Mouse (Mus musculus) CH12.LX (cell line): ENCODE results near the gene Sorcs3. TPM values are rescaled to one million over a fixed set of nuclear protein-coding genes. Genes with fewer than 3 reads are reported as not detected.
A peak's percentile ranks its signal among the peaks of the same experiment; 100 is the strongest.

Experiments used
- DNase-seq: peaks from one replicate; pipeline ENCODE4 v3.0.0-alpha.2; 2013; ENCODE audit errors: extremely low read depth
- H3K27ac ChIP-seq: 2 replicates; pipeline ENCODE4 v1.5.1; 2012; ENCODE audit warnings: low read depth, mild to moderate bottlenecking, control low read depth, moderate library complexity; ENCODE audit not compliant: insufficient read depth
- H3K27me3 ChIP-seq: replicated peaks from 2 replicates; pipeline ENCODE3; 2012; ENCODE audit warnings: inconsistent platforms
- H3K36me3 ChIP-seq, 2 experiments: replicated peaks in 1 of 2; 2 replicates each; pipeline versions ENCODE3 to v1.6.1; 2012; ENCODE audit warnings: inconsistent platforms in 1 of 2, low read length in 1 of 2, mild to moderate bottlenecking in 1 of 2, mixed read lengths in 1 of 2, moderate library complexity in 1 of 2; ENCODE audit not compliant: control insufficient read depth in 1 of 2, insufficient read depth in 1 of 2
- H3K4me1 ChIP-seq, 2 experiments: 2 replicates each; pipeline ENCODE4 v1.6.1; 2012; ENCODE audit warnings: inconsistent platforms in 1 of 2, moderate library complexity in 1 of 2; ENCODE audit not compliant: insufficient read depth in 2 of 2, control insufficient read depth in 1 of 2
- H3K4me2 ChIP-seq: 2 replicates; pipeline ENCODE4 v1.6.1; 2012; ENCODE audit warnings: low read depth, mild to moderate bottlenecking, control low read depth; ENCODE audit not compliant: poor library complexity, insufficient read depth, severe bottlenecking
- H3K4me3 ChIP-seq, 3 experiments: fragments of 150-350 bp in 1 of 3; sonication (generic) in 1 of 3; replicated peaks in 1 of 3; 2 replicates each; pipeline versions ENCODE3 to v1.5.1; 2011 to 2012; ENCODE audit warnings: low read depth in 2 of 3, low read length in 2 of 3, mild to moderate bottlenecking in 2 of 3, moderate library complexity in 2 of 3, control low read depth in 1 of 3, improper control_type of control experiment in 1 of 3, inconsistent platforms in 1 of 3, mixed read lengths in 1 of 3; ENCODE audit not compliant: poor library complexity in 1 of 3
- H3K79me2 ChIP-seq: replicated peaks from 2 replicates; pipeline ENCODE4 v1.6.1; 2012; ENCODE audit warnings: mild to moderate bottlenecking, moderate library complexity; ENCODE audit not compliant: control insufficient read depth, poor library complexity, insufficient read depth, severe bottlenecking; ENCODE audit errors: extremely low read depth
- H3K9ac ChIP-seq: 2 replicates; pipeline ENCODE4 v1.6.1; 2012; ENCODE audit warnings: low read depth, mild to moderate bottlenecking, control low read depth, moderate library complexity; ENCODE audit not compliant: insufficient read depth
- H3K9me3 ChIP-seq: replicated peaks from 2 replicates; pipeline ENCODE3; 2012; ENCODE audit warnings: low read length, inconsistent platforms, mixed read lengths
- CTCF ChIP-seq, 2 experiments: IDR thresholded peaks in 1 of 2; conservative IDR thresholded peaks in 1 of 2; 2 replicates each; pipeline ENCODE4 v1.5.1; 2011 to 2012; ENCODE audit warnings: low read depth in 2 of 2, low read length in 2 of 2, improper control_type of control experiment in 1 of 2, inconsistent platforms in 1 of 2, mild to moderate bottlenecking in 1 of 2, moderate library complexity in 1 of 2
- E2F4 ChIP-seq: IDR thresholded peaks from 2 replicates; pipeline ENCODE4 v1.6.1; 2011; ENCODE audit warnings: low read depth, low read length, improper control_type of control experiment; ENCODE audit not compliant: insufficient replicate concordance
- ELF1 ChIP-seq: IDR thresholded peaks from 2 replicates; pipeline ENCODE4 v1.6.1; 2014; ENCODE audit warnings: low read depth, mild to moderate bottlenecking, inconsistent platforms, low read length, improper control_type of control experiment
- GABPA ChIP-seq: IDR thresholded peaks from 2 replicates; pipeline ENCODE4 v1.6.1; 2012; ENCODE audit warnings: low read depth, low read length, improper control_type of control experiment, inconsistent platforms; ENCODE audit not compliant: insufficient replicate concordance
- HCFC1 ChIP-seq: IDR thresholded peaks from 2 replicates; pipeline ENCODE4 v1.6.1; 2012; ENCODE audit warnings: low read depth, mild to moderate bottlenecking, inconsistent platforms, low read length, improper control_type of control experiment
- JUND ChIP-seq: conservative IDR thresholded peaks from 2 replicates; pipeline ENCODE4 v1.6.1; 2011; ENCODE audit warnings: low read depth, low read length, improper control_type of control experiment
- KAT2A ChIP-seq: IDR thresholded peaks from 2 replicates; pipeline ENCODE4 v1.6.1; 2012; ENCODE audit warnings: low read length, improper control_type of control experiment, inconsistent platforms; ENCODE audit not compliant: insufficient replicate concordance
- MAFK ChIP-seq: IDR thresholded peaks from 2 replicates; pipeline ENCODE4 v1.6.1; 2011; ENCODE audit warnings: low read length, improper control_type of control experiment; ENCODE audit not compliant: insufficient replicate concordance
- MAX ChIP-seq: IDR thresholded peaks from 2 replicates; pipeline ENCODE4 v1.6.1; 2011; ENCODE audit warnings: low read length, improper control_type of control experiment
- NELFE ChIP-seq: IDR thresholded peaks from 2 replicates; pipeline ENCODE4 v1.6.1; 2011; ENCODE audit warnings: low read depth, low read length, improper control_type of control experiment
- NRF1 ChIP-seq: IDR thresholded peaks from 2 replicates; pipeline ENCODE4 v1.6.1; 2014; ENCODE audit warnings: low read depth, mild to moderate bottlenecking, inconsistent platforms, low read length, improper control_type of control experiment, moderate library complexity
- PAX5 ChIP-seq: IDR thresholded peaks from 2 replicates; pipeline ENCODE4 v1.6.1; 2012; ENCODE audit warnings: low read length, inconsistent platforms, mixed read lengths
- POLR2A ChIP-seq: IDR thresholded peaks from 2 replicates; pipeline ENCODE4 v1.6.1; 2011; ENCODE audit warnings: low read depth, mild to moderate bottlenecking, improper control_type of control experiment, low read length
- POLR2AphosphoS2 ChIP-seq: IDR thresholded peaks from 2 replicates; pipeline ENCODE4 v1.6.1; 2011; ENCODE audit warnings: low read depth, low read length, improper control_type of control experiment
- RAD21 ChIP-seq: IDR thresholded peaks from 2 replicates; pipeline ENCODE4 v1.6.1; 2011; ENCODE audit warnings: low read depth, mild to moderate bottlenecking, low read length, improper control_type of control experiment, moderate library complexity
- SIN3A ChIP-seq: IDR thresholded peaks from 2 replicates; pipeline ENCODE4 v1.6.1; 2012; ENCODE audit warnings: low read length, improper control_type of control experiment, inconsistent platforms
- TBP ChIP-seq: conservative IDR thresholded peaks from 2 replicates; pipeline ENCODE4 v1.6.1; 2011; ENCODE audit warnings: low read depth, low read length, improper control_type of control experiment
- TCF12 ChIP-seq: IDR thresholded peaks from 2 replicates; pipeline ENCODE4 v1.6.1; 2014; ENCODE audit warnings: low read depth, mild to moderate bottlenecking, inconsistent platforms, low read length, improper control_type of control experiment
- USF1 ChIP-seq: IDR thresholded peaks from 2 replicates; pipeline ENCODE4 v1.6.1; 2014; ENCODE audit warnings: low read depth, mild to moderate bottlenecking, inconsistent platforms, low read length, improper control_type of control experiment
- USF2 ChIP-seq: conservative IDR thresholded peaks from 2 replicates; pipeline ENCODE4 v1.6.1; 2011; ENCODE audit warnings: low read depth, low read length, improper control_type of control experiment
- ZC3H11A ChIP-seq: IDR thresholded peaks from 2 replicates; pipeline ENCODE4 v1.6.1; 2012; ENCODE audit warnings: low read depth, mild to moderate bottlenecking, inconsistent platforms, low read length, improper control_type of control experiment
- ZKSCAN1 ChIP-seq: IDR thresholded peaks from 2 replicates; pipeline ENCODE4 v1.6.1; 2012; ENCODE audit warnings: low read depth, inconsistent platforms, low read length, improper control_type of control experiment, borderline replicate concordance
- ZMIZ1 ChIP-seq: IDR thresholded peaks from 2 replicates; pipeline ENCODE4 v1.6.1; 2012; ENCODE audit warnings: low read depth, mild to moderate bottlenecking, inconsistent platforms, low read length, improper control_type of control experiment
- ZNF384 ChIP-seq: IDR thresholded peaks from 2 replicates; pipeline ENCODE4 v1.6.1; 2012; ENCODE audit warnings: low read depth, low read length, improper control_type of control experiment, inconsistent platforms
- dilution Hi-C: fragments of 300-500 bp; cut with MboI; formaldehyde crosslinking; loops from 2 replicates; pipeline ENCODE4 v1.14.3; 2020; ENCODE audit warnings: low sequenced_read_pairs; ENCODE audit not compliant: extremely low pct_unique_long_range_greater_than_20kb, extremely low pct_ligation_motif_present
- in situ Hi-C: fragments of 300-500 bp; cut with MboI; formaldehyde crosslinking; loops from 3 replicates; pipeline ENCODE4 v1.14.3; 2019; ENCODE audit warnings: low sequenced_read_pairs, low pct_ligation_motif_present, low pct_unique_long_range_greater_than_20kb, mixed read lengths
- polyA plus RNA-seq: library from polyadenylated mRNA; unstranded; fragments of >175 nt; gene quantifications from 2 replicates; pipeline ENCODE4 v1.2.1, GENCODE M21; 2012; ENCODE audit warnings: low read depth; ENCODE audit not compliant: insufficient read length
- total RNA-seq, 2 experiments: library from RNA; depleted of rRNA; stranded (reverse); fragments of 300-350 nt in 1 of 2; fragments of >200 nt in 1 of 2; gene quantifications; 2 replicates each; pipeline ENCODE4 v1.2.3; 2012 to 2014

The Sorcs3 gene
- total and polyA plus RNA-seq, 3 experiments: not detected

DNA sequence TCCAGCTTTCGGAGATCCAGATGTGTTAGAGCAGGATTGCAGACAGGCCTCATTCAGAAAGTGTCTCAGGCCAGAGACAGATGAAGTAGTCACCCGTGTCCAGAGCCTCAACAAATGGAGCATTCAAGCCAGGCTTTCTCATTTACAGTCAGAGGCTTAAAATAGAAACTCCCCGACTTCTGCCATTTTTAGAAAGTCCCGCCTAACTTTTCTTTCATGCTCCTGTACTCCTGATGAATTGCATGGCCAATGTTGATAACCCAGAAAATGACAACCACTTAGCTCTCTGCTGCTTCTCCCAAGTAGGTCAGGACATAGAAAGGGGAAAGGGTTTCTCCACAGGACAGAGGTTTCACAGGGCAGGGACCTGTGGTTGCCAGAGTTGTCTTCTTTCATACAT, 261.6 kb downstream of the Sorcs3 start:
- no peak for DNase-seq
- TF ChIP-seq POLR2A: no peak
- no peak for TF ChIP-seq ZC3H11A
- no peak for TF ChIP-seq E2F4
- TF ChIP-seq NELFE: no peak
- no peak for TF ChIP-seq RAD21
- TF ChIP-seq GABPA: no peak
- in situ Hi-C loops: no loop called here

DNA sequence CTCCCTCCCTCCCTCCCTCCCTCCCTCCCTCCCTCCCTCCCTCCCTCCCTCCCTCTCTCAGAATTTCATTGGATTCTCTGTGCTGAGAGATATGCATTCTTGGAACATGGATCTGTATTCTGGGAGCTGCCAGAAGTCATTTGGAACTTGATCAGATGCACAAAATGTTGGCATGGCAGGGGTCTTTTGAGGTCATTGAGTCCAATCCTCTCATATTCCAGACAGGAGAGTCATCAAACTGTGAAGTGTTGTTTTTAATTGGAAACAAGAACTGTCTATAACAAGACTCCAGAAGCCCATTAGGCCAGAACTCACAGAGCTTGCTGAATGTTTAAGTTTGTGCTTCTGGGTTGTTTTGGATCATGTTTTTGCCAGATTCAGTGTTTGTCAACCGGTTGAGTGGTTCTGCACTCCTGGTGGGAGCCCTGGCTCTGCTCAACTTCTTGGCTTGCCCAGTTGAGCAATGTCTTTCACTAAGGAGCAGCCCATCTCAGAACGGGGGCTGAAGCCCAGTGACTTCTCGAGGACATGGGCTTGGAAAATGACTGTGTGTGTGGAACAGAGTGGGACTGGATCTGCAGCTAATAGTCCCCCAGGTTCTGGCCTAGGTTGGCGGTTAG, 264.1 kb downstream of the Sorcs3 start:
- dilution Hi-C loops: no loop called here
- no peaks in the 10 kb centered on the region for H3K27me3 ChIP-seq

More for the DNA sequence above, 261.6 kb downstream of the Sorcs3 start:
- H3K9ac ChIP-seq: no peak overlapping the region
- no peaks in the 10 kb centered on the region for H3K4me1 ChIP-seq
- peaks cover 76% of the 10 kb centered on the region for H3K9me3 ChIP-seq
- no peak overlapping the region for H3K27ac ChIP-seq
- no peaks in the 10 kb centered on the region for H3K79me2 ChIP-seq
- no peaks in the 10 kb centered on the region for H3K27me3 ChIP-seq
- no peak overlapping the region for H3K4me3 ChIP-seq
- no peaks in the 10 kb centered on the region for H3K36me3 ChIP-seq
- dilution Hi-C loops: no loop called here
- no peak overlapping the region for H3K4me2 ChIP-seq

GRCm38 (mm10) chr19:48471927-48472326, 266.1 kb downstream of the Sorcs3 start:
- H3K79me2 ChIP-seq: no peaks in the 10 kb centered on the region
- H3K4me2 ChIP-seq: no peak overlapping the region
- dilution Hi-C loops: no loop called here
- TF ChIP-seq ZKSCAN1 (no peak), JUND (no peak), ZNF384 (no peak), ZC3H11A (no peak), POLR2AphosphoS2 (no peak), NRF1 (no peak), CTCF (conservative IDR thresholded peaks at IDR 0.05 in 1 of 2, IDR thresholded peaks at IDR 0.05 in 1 of 2; ENCODE audit: low read depth in 2 of 2, low read length in 2 of 2) (no peak), TBP (no peak), USF2 (no peak), MAX (no peak), HCFC1 (no peak), MAFK (no peak), TCF12 (no peak), SIN3A (no peak), ELF1 (no peak), KAT2A (no peak), PAX5 (no peak), E2F4 (no peak), USF1 (no peak), POLR2A (no peak)
- TF ChIP-seq, all 38 proteins: peak for 0
- no peaks in the 10 kb centered on the region for H3K27me3 ChIP-seq
- H3K4me1 ChIP-seq: no peaks in the 10 kb centered on the region
- no peak overlapping the region for H3K27ac ChIP-seq
- H3K9ac ChIP-seq: no peak overlapping the region
- DNase-seq: no peak
- H3K36me3 ChIP-seq: no peaks in the 10 kb centered on the region
- no peak overlapping the region for H3K4me3 ChIP-seq
- in situ Hi-C loops: no loop called here
- H3K9me3 ChIP-seq: peaks cover 70% of the 10 kb centered on the region

More for the DNA sequence above, 264.1 kb downstream of the Sorcs3 start:
- Histone ChIP-seq H3K4me3 (peak overlapping the region in 1 of 3 experiments; percentile 13), H3K4me1 (no peaks in the 10 kb centered on the region), H3K9ac (no peak overlapping the region), H3K27ac (no peak overlapping the region), H3K36me3 (no peaks in the 10 kb centered on the region), H3K79me2 (no peaks in the 10 kb centered on the region), H3K4me2 (no peak overlapping the region), H3K9me3 (peaks cover 70% of the 10 kb centered on the region)
- no peak for TF ChIP-seq USF2
- TF ChIP-seq NELFE: no peak
- TF ChIP-seq MAX: no peak
- no peak for TF ChIP-seq ZMIZ1
- TF ChIP-seq SIN3A: no peak
- no peak for TF ChIP-seq JUND
- TF ChIP-seq RAD21: no peak
- no peak for TF ChIP-seq NRF1
- DNase-seq: no peak
- in situ Hi-C loops: no loop called here
